Mouse (Mus musculus) heart, embryonic 14.5 days (tissue): Measurements from ENCODE around the gene Lrrc9. TPM values are rescaled to one million over a fixed set of nuclear protein-coding genes. Genes with fewer than 3 reads are reported as not detected.

Source experiments
- ATAC-seq: fragments of 200-750 bp; cut with Nextera tagmentation; 2 replicates; pipeline ENCODE4 v1.8.0; 2017; ENCODE audit warnings: low read depth, moderate TSS enrichment; ENCODE audit not compliant: insufficient number of reproducible peaks, insufficient read depth, low FRiP score
- H3K27ac ChIP-seq, 2 experiments: fragments of 200-500 bp in 1 of 2; fragments of 300-500 bp in 1 of 2; sonication (generic) in 1 of 2; replicated peaks in 1 of 2; 2 replicates each; pipeline ENCODE4 v1.5.1; 2012 to 2014; ENCODE audit warnings: low read depth in 2 of 2, low read length in 2 of 2, control low read depth in 1 of 2, mild to moderate bottlenecking in 1 of 2, mixed read lengths in 1 of 2; ENCODE audit not compliant: control insufficient read depth in 1 of 2, insufficient read depth in 1 of 2
- H3K27me3 ChIP-seq: fragments of 300-500 bp; sonication (generic); 2 replicates; pipeline ENCODE4 v1.6.1; 2014; ENCODE audit warnings: mild to moderate bottlenecking, low read length, control low read depth; ENCODE audit not compliant: control insufficient read depth, insufficient read depth
- H3K36me3 ChIP-seq: fragments of 300-500 bp; sonication (generic); 2 replicates; pipeline ENCODE4 v1.6.1; 2014; ENCODE audit warnings: mild to moderate bottlenecking, control low read depth, low read length, mixed read lengths; ENCODE audit not compliant: control insufficient read depth, insufficient read depth
- H3K4me1 ChIP-seq, 2 experiments: fragments of 200-500 bp in 1 of 2; fragments of 300-500 bp in 1 of 2; sonication (generic) in 1 of 2; 2 replicates each; pipeline ENCODE4 v1.6.1; 2012 to 2014; ENCODE audit warnings: low read length in 2 of 2, control low read depth in 1 of 2, mixed read lengths in 1 of 2; ENCODE audit not compliant: control insufficient read depth in 2 of 2, insufficient read depth in 2 of 2
- H3K4me2 ChIP-seq: fragments of 300-500 bp; sonication (generic); 2 replicates; pipeline ENCODE4 v1.6.1; 2014; ENCODE audit warnings: mild to moderate bottlenecking, low read length
- H3K4me3 ChIP-seq, 2 experiments: fragments of 200-500 bp in 1 of 2; fragments of 300-500 bp in 1 of 2; sonication (generic) in 1 of 2; 2 replicates each; pipeline ENCODE4 v1.5.1; 2012 to 2014; ENCODE audit warnings: low read length in 2 of 2, mild to moderate bottlenecking in 2 of 2, control low read depth in 1 of 2, low read depth in 1 of 2, moderate library complexity in 1 of 2; ENCODE audit not compliant: control insufficient read depth in 1 of 2, insufficient read depth in 1 of 2
- H3K9ac ChIP-seq: fragments of 300-500 bp; sonication (generic); 2 replicates; pipeline ENCODE4 v1.6.1; 2014; ENCODE audit warnings: mild to moderate bottlenecking, low read length
- H3K9me3 ChIP-seq: fragments of 300-500 bp; sonication (generic); 2 replicates; pipeline ENCODE4 v1.6.1; 2016; ENCODE audit warnings: low read length, control low read depth; ENCODE audit not compliant: control insufficient read depth
- WGBS: fragments of 180-500 bp; shearing (Covaris S2); extraction: QIAGEN DNeasy Blood & Tissue Kit; methylation state at CpG from one replicate; pipeline ENCODE4 v1.1.7; 2014; 5-methylcytosine and 5-hydroxymethylcytosine counted together
- microRNA-seq: library from miRNA; unstranded; fragments of <30 nt; microRNA quantifications from one replicate; pipeline ENCODE4, GENCODE M21; 2016
- polyA plus RNA-seq: library from polyadenylated mRNA; unstranded; fragments of >200 nt; fragmentation: Nextera tagmentation; extraction: Ambion mirVana; gene quantifications from 2 replicates; pipeline ENCODE4 v1.2.1, GENCODE M21; 2014

The Lrrc9 gene
- polyA plus RNA-seq, 1 experiment from 2014 or later, result 0.77 TPM

DNA sequence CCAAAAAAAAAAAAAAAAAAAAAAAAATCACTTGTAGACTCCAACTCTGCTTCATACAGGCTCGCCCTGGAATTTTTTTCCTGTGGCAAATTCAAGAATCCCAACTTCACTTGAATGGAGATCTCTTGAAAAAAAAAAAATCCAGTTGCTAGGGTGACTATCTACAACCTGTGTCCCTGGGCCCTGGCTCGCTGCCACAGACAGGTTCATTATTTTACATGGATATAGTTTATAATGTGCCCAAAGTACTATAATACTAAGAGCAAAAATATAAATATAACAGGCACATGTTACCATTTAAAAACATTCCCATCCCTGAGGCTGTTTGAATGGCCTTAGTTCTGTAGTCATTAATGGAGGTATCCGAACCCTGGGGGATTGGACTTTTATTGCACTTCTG is 93.9 kb downstream of the Lrrc9 start:
- ATAC-seq, result no peak
- H3K4me2 ChIP-seq, result peak overlapping the region; percentile 80
- no peak overlapping the region; a peak in 1 of 4 replicates for H3K27ac ChIP-seq
- peaks cover 0 to 6% of the 10 kb centered on the region in 2 experiments; a peak in 1 of 4 replicates for H3K4me1 ChIP-seq
- no peaks in the 10 kb centered on the region for H3K9me3 ChIP-seq
- H3K36me3 ChIP-seq, result 0 out of 2 replicates have a peak, but pooled peaks cover 3% of the 10 kb centered on the region
- no peaks in the 10 kb centered on the region for H3K27me3 ChIP-seq
- WGBS, result 36% methylated on average over 3 of the region's 3 CpGs
- H3K9ac ChIP-seq, result peak overlapping the region; percentile 41; the same call in 1 of the 2 replicates
- peak overlapping the region; percentile 79 to 81 for H3K4me3 ChIP-seq

DNA sequence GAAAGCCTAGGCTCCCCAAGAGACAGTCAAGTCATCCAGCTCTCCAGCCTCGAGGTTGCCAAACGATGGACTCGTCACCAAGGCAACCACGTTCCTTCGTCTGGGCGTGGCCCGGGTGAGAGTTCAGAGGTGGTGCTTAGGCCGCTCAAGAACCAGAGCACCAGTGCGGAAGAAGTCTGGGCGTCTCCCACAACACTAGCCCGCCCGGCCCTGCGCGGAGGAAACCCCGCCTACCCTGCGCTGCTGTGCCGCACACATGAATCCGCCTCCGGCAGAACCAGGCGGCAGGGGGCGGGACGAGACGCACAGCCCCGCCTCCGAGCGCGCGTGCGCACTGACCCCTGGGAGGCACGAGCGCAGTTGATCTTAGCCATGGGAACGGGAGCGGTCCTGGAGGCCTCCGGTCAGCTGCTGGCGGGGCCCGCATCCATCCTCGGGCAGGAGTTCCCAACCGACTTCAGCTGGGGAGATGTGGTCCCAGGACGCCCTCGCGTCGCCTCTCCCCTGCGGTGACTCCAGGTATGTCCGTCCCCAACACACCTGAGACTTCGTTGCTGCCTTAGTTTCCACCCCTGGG is 94.4 kb downstream of the Lrrc9 start, which contains the start of gene Pcnx4:
Gene Pcnx4, plus strand, starts transcription at position 363 of the 577 bp plus-strand sequence.
- Histone ChIP-seq H3K4me3 (peak within 1 kb of the TSS; percentile 79 to 81), H3K36me3 (0 out of 2 replicates have a peak, but pooled peaks cover 3% of the 10 kb centered on the region), H3K27ac (peak within 1 kb of the TSS; percentile 15 to 63; a peak in 3 of 4 replicates), H3K4me2 (peak within 1 kb of the TSS; percentile 80), H3K27me3 (no peaks in the 10 kb centered on the region), H3K9me3 (no peaks in the 10 kb centered on the region), H3K4me1 (peaks cover 0 to 6% of the 10 kb centered on the region in 2 experiments; a peak in 1 of 4 replicates), H3K9ac (peak within 1 kb of the TSS; percentile 83)
- WGBS, result under 1% methylated on average over 44 of the region's 45 CpGs
- ATAC-seq, result peak; percentile 99

DNA sequence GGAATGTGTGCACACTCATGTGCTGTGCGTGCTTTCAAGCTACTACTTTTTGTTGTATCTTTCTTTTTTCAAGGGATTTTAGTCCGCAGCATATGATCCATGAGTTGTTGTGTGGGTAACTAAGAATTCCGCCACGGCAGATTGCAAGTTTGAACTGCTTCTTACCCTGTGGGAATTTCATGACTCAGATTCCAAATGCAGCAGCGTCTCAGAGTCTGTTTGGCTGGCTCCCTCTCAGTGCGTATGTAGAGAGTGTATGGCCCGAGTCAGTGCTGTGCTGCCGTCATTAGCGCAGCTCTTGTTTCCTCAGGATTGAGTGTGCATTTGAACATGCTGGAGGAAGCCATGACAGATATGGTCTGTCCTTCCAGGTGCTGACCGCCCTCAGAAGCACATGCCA is 96.9 kb downstream of the Lrrc9 start:
- ATAC-seq, result no peak
- WGBS, result 78% methylated on average over 10 of the region's 10 CpGs
- no peaks in the 10 kb centered on the region for H3K27me3 ChIP-seq
- no peak overlapping the region for H3K27ac ChIP-seq
- H3K4me2 ChIP-seq, result no peak overlapping the region
- H3K4me3 ChIP-seq, result no peak overlapping the region
- H3K4me1 ChIP-seq, result peaks cover 0 to 6% of the 10 kb centered on the region in 2 experiments; a peak in 1 of 4 replicates
- no peaks in the 10 kb centered on the region for H3K9me3 ChIP-seq
- peaks cover 11% of the 10 kb centered on the region for H3K36me3 ChIP-seq
- H3K9ac ChIP-seq, result no peak overlapping the region

- Histone ChIP-seq H3K4me2 (no peak overlapping the region), H3K27me3 (no peaks in the 10 kb centered on the region), H3K9ac (no peak overlapping the region), H3K9me3 (no peaks in the 10 kb centered on the region), H3K4me1 (no peaks in the 10 kb centered on the region), H3K36me3 (0 out of 2 replicates have a peak, but pooled peaks cover 5% of the 10 kb centered on the region), H3K27ac (no peak overlapping the region), H3K4me3 (no peak overlapping the region)
- 71% methylated on average over 4 of the region's 4 CpGs for whole genome bisulfite sequencing
- no peak for ATAC-seq
These were observed 112.7 kb downstream of the Lrrc9 start for GRCm38 (mm10) chr12:72554347-72554746.

DNA sequence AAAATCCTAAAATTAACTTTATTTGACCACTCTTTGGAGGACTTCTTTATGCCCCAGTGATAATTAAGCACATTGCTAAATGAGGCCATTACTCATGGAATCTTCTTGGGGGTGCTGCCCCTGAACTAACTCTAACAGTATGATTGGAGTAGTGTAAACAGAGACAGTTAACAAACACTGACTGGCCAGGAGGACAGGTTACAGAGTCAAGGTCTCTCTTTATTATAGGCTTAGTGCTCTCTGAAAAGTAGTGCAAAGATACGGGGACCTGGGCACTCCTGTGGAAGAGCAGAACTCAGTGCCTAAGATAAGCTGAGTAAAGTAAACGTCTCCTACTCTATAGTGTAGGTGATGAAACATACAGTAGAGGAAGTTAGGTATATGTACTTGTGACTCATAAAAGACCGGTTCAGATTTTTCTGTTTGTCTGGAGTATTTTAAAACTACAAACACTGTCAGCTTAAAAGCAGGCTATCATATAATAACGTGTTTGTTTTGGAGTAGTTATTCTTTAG is 122.7 kb downstream of the Lrrc9 start:
- Histone ChIP-seq H3K4me1 (no peaks in the 10 kb centered on the region), H3K36me3 (no peaks in the 10 kb centered on the region), H3K27me3 (no peaks in the 10 kb centered on the region), H3K9me3 (no peaks in the 10 kb centered on the region), H3K4me2 (no peak overlapping the region), H3K27ac (no peak overlapping the region), H3K4me3 (no peak overlapping the region), H3K9ac (no peak overlapping the region)
- 65% methylated on average over 4 of the region's 4 CpGs for WGBS
- no peak for ATAC-seq

Small RNA genes within 50 kb of the gene (microRNA-seq; reads per million reads assigned to microRNA genes)
- not detected for gene Gm44392

Other genes with a start within 250 kb of the Lrrc9 start
- 10.9 and 15.1 TPM in 2 replicates for gene Rtn1, start 32.8 kb upstream of the Lrrc9 start, polyA plus RNA-seq
- 7.3 and 7.4 TPM in 2 replicates for gene Pcnx4, start 94.5 kb downstream of the Lrrc9 start, polyA plus RNA-seq
- gene Gm4756, start 207.8 kb downstream of the Lrrc9 start, polyA plus RNA-seq, result not detected in 2 replicates
- 87.0 and 96.1 TPM in 2 replicates for gene Dhrs7, start 223.0 kb downstream of the Lrrc9 start, polyA plus RNA-seq